Mouse (Mus musculus) forebrain, embryonic 13.5 days (tissue): ENCODE measurements at regions not wholly inside any gene's neighbourhood (a gene's known extent, or its start where the extent isn't known, plus 50 kb on each side); places are given as distances from the start of the nearest gene placed in this dataset.

Source experiments
- ATAC-seq: fragments of 200-750 bp; cut with Nextera tagmentation; 2 replicates; pipeline ENCODE4 v1.8.0; 2017
- H3K27ac ChIP-seq: fragments of 300-500 bp; sonication (generic); 2 replicates; pipeline ENCODE4 v1.5.1; 2015; ENCODE audit warnings: inconsistent platforms, mild to moderate bottlenecking, moderate library complexity
- H3K27me3 ChIP-seq: fragments of 300-500 bp; sonication (generic); 2 replicates; pipeline ENCODE4 v1.6.1; 2015; ENCODE audit warnings: mild to moderate bottlenecking, inconsistent platforms
- H3K36me3 ChIP-seq: fragments of 300-500 bp; sonication (generic); 2 replicates; pipeline ENCODE4 v1.6.1; 2015; ENCODE audit warnings: mild to moderate bottlenecking, inconsistent platforms; ENCODE audit not compliant: poor library complexity, severe bottlenecking
- H3K4me1 ChIP-seq: fragments of 300-500 bp; sonication (generic); 2 replicates; pipeline ENCODE4 v1.6.1; 2015; ENCODE audit warnings: inconsistent platforms
- H3K4me2 ChIP-seq: fragments of 300-500 bp; sonication (generic); 2 replicates; pipeline ENCODE4 v1.6.1; 2015; ENCODE audit warnings: inconsistent platforms, mild to moderate bottlenecking, moderate library complexity
- H3K4me3 ChIP-seq: fragments of 300-500 bp; sonication (generic); 2 replicates; pipeline ENCODE4 v1.5.1; 2015; ENCODE audit warnings: mild to moderate bottlenecking, inconsistent platforms
- H3K9ac ChIP-seq: fragments of 300-500 bp; sonication (generic); 2 replicates; pipeline ENCODE4 v1.6.1; 2015; ENCODE audit warnings: mild to moderate bottlenecking, inconsistent platforms
- H3K9me3 ChIP-seq: fragments of 300-500 bp; sonication (generic); replicated peaks from 2 replicates; pipeline ENCODE4 v1.6.1; 2016; ENCODE audit warnings: inconsistent platforms
- WGBS: fragments of 180-500 bp; shearing (Covaris S2); methylation state at CpG from one replicate; pipeline ENCODE4 v1.1.7; 2015; 5-methylcytosine and 5-hydroxymethylcytosine counted together

DNA sequence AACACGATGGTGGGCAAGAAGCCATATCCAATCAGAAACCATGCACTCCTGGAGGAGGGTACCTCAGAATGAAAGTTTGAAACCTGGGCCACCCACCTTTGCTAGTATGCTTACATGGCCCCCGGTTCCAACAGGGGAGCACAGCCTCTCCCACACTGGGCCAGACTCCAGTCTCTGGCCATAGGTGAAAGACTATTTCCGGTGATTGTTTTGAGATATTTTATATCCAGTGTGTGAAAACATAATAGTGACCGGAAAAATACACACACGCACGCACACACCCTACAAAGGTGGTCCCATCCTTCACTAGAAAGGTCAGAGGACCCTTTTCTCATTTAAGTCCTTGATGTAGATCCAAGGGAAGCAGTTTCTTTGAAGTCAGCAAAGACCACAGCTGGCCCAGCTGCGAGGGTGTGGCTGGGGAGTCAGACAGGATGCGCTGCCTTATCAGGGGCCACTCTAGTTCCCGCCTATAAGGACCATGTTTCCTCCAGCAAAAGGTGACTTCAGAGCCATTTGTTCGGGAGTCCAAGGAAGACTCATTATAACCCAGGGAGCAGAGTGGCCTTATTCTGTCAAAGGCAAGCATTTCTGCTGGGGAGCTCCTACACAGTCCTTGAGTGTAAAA lies 206.0 kb downstream of the Zfp36l1 start:
- ATAC-seq = no peak
- H3K27ac ChIP-seq = 0 out of 2 replicates have a peak overlapping the region, but pooled peaks have one; percentile 3

GRCm38 (mm10) chr12:79905828-79906737 lies 206.7 kb downstream of the Zfp36l1 start:
- no peak overlapping the region for H3K9ac ChIP-seq
- no peaks in the 10 kb centered on the region for H3K36me3 ChIP-seq
- no peak overlapping the region for H3K4me3 ChIP-seq
- H3K27me3 ChIP-seq = no peaks in the 10 kb centered on the region
- peaks cover 43% of the 10 kb centered on the region for H3K4me1 ChIP-seq
- H3K4me2 ChIP-seq = no peak overlapping the region
- 62% methylated on average over 10 of the region's 10 CpGs for WGBS
- no peak for ATAC-seq
- peak overlapping the region; percentile 48; the same call in 1 of the 2 replicates for H3K27ac ChIP-seq
- no peaks in the 10 kb centered on the region for H3K9me3 ChIP-seq

More for the DNA sequence above, 206.0 kb downstream of the Zfp36l1 start:
- H3K4me2 ChIP-seq = no peak overlapping the region
- 89% methylated on average over 10 of the region's 10 CpGs for WGBS
- no peaks in the 10 kb centered on the region for H3K36me3 ChIP-seq
- no peak overlapping the region for H3K4me3 ChIP-seq
- no peak overlapping the region for H3K9ac ChIP-seq
- no peaks in the 10 kb centered on the region for H3K9me3 ChIP-seq
- no peaks in the 10 kb centered on the region for H3K27me3 ChIP-seq
- H3K4me1 ChIP-seq = peaks cover 51% of the 10 kb centered on the region

- peaks cover 33% of the 10 kb centered on the region for H3K4me1 ChIP-seq
- H3K9me3 ChIP-seq = no peaks in the 10 kb centered on the region
- H3K4me2 ChIP-seq = no peak overlapping the region
- H3K4me3 ChIP-seq = no peak overlapping the region
- no peaks in the 10 kb centered on the region for H3K36me3 ChIP-seq
- H3K9ac ChIP-seq = no peak overlapping the region
- peak overlapping the region; percentile 48 for H3K27ac ChIP-seq
- no peak for ATAC-seq
- 66% methylated on average over 2 of the region's 2 CpGs for WGBS
- no peaks in the 10 kb centered on the region for H3K27me3 ChIP-seq
Measured at GRCm38 (mm10) chr12:79904913-79905549, 207.8 kb downstream of the Zfp36l1 start.

DNA sequence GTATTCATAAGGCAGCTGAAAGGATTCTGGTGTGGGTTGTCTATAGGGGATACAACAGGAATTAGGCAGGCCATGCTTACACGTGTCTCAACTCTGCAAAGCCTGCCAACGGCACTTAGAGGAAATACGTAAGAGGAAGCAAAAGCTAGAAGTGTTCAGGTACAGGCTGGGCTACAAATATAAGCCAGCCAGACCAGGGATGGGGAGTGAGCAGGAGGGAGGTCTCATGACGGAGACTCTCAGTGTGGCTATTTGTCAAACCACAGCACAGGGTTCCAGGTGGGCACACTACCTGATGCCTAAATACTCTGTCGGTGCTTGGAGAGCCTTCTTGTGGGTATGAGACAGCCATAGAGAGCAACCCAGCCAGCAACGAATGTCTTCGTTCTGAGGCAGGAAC lies 210.1 kb downstream of the Zfp36l1 start:
- no peaks in the 10 kb centered on the region for H3K36me3 ChIP-seq
- peaks cover 42% of the 10 kb centered on the region for H3K4me1 ChIP-seq
- 0 out of 2 replicates have a peak, but pooled peaks cover 2% of the 10 kb centered on the region for H3K9me3 ChIP-seq
- no peak overlapping the region for H3K4me2 ChIP-seq
- no peak for ATAC-seq
- 78% methylated on average over 7 of the region's 7 CpGs for WGBS
- H3K27ac ChIP-seq = no peak overlapping the region; the same call in 1 of the 2 replicates
- H3K9ac ChIP-seq = no peak overlapping the region
- no peaks in the 10 kb centered on the region for H3K27me3 ChIP-seq
- H3K4me3 ChIP-seq = no peak overlapping the region

DNA sequence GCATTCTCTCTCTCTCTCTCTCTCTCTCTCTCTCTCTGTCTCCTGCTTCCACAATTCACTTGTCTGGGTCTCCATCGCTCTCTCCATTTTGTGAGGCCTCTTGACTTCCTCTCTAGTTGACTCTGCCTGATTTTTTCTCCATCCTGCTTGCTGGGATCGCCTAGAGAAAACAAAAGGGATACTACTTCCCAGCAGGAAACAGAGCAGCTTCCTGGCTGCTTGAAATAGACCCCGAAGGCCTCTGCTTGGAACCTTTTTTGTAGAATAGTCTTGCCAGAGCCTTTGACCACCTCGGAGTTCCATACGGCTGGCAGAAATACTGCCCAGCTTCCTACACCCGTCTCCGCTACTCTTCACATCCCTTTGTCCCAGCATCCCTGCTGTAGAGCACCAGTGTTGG lies 210.7 kb downstream of the Zfp36l1 start:
- Histone ChIP-seq H3K27me3 (no peaks in the 10 kb centered on the region; the same call in 1 of the 2 replicates), H3K9me3 (0 out of 2 replicates have a peak, but pooled peaks cover 2% of the 10 kb centered on the region), H3K4me1 (peaks cover 39% of the 10 kb centered on the region), H3K36me3 (no peaks in the 10 kb centered on the region), H3K9ac (no peak overlapping the region), H3K4me2 (no peak overlapping the region), H3K4me3 (no peak overlapping the region), H3K27ac (no peak overlapping the region; the same call in 1 of the 2 replicates)
- 49% methylated on average over 7 of the region's 7 CpGs for WGBS
- no peak for ATAC-seq

- WGBS = 14% methylated on average over 12 of the region's 12 CpGs
- Histone ChIP-seq H3K27me3 (no peaks in the 10 kb centered on the region; the same call in 1 of the 2 replicates), H3K9me3 (0 out of 2 replicates have a peak, but pooled peaks cover 2% of the 10 kb centered on the region), H3K4me1 (peaks cover 44% of the 10 kb centered on the region), H3K36me3 (no peaks in the 10 kb centered on the region), H3K4me3 (no peak overlapping the region), H3K27ac (peak overlapping the region; percentile 3; the same call in 1 of the 2 replicates), H3K9ac (no peak overlapping the region), H3K4me2 (no peak overlapping the region)
- no peak for ATAC-seq
Measured at GRCm38 (mm10) chr12:79898198-79898930, 214.4 kb downstream of the Zfp36l1 start.

DNA sequence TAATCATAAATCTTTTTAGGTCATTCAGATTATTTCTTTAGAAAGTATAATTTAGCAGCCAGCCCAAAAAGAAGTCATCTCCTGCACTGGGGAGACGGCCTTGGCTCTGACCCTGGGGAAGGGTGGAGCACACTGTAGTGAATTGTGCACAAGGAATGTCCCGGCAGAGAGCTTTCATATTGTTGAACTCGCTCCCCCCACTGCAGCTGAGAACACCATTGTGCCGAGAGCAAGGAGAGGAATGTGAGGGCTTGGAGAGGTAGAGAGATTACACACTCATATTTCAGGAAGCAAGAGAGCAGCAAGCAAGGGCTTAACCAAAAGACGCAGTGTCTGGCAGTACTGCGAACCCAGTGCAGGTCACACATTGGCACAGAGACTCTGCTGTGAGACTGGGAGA lies 216.8 kb downstream of the Zfp36l1 start:
- H3K4me2 ChIP-seq = peak overlapping the region; percentile 1; the same call in 1 of the 2 replicates
- ATAC-seq = no peak
- H3K4me1 ChIP-seq = peaks cover 34% of the 10 kb centered on the region
- H3K27me3 ChIP-seq = no peaks in the 10 kb centered on the region; the same call in 1 of the 2 replicates
- H3K36me3 ChIP-seq = no peaks in the 10 kb centered on the region
- H3K9ac ChIP-seq = no peak overlapping the region
- H3K4me3 ChIP-seq = no peak overlapping the region
- 0 out of 2 replicates have a peak, but pooled peaks cover 2% of the 10 kb centered on the region for H3K9me3 ChIP-seq
- H3K27ac ChIP-seq = peak overlapping the region; percentile 51
- WGBS = 16% methylated on average over 6 of the region's 6 CpGs

DNA sequence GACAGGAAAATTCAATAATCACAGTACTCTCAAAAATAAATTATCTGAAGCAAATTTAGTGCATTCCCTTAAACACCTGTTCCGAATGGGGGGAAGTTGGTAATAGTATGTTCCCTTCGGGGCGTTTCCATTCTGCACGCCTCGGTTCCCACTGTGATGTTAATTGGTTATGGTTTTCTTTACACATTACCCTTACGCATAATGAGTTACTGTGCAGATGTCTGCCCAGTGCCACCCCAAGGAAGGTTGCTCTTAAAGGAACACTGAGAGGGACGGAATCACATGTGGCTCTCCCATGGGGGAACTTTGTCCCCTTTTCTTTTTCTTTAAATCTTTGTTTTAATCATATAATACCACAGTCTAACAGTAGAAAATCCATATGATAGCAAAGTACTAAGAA lies 217.5 kb downstream of the Zfp36l1 start:
- peak; percentile 71 for ATAC-seq
- H3K4me1 ChIP-seq = peaks cover 38% of the 10 kb centered on the region

DNA sequence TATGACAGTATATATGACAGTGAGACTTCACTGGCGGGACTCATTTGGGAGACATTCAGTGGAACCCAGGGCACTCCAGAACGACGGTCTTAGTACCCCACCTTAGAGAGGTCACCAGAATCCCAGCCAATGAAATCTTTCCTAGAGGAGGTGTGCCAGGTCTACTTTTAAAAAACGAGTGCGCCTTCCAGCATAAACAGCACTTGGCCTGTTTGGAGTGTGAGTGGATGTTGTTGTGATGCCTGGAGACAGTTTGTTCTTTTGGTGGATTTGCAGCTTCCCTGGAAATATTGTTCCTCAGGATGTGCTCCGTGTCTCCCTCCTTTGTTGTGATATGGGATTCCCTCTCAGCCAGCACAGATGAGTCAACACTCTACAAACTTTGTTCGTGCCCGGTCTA lies 219.9 kb downstream of the Zfp36l1 start:
- Histone ChIP-seq H3K36me3 (no peaks in the 10 kb centered on the region), H3K9ac (no peak overlapping the region), H3K27me3 (no peaks in the 10 kb centered on the region; the same call in 1 of the 2 replicates), H3K4me2 (no peak overlapping the region), H3K27ac (no peak overlapping the region), H3K4me3 (no peak overlapping the region), H3K4me1 (peaks cover 30% of the 10 kb centered on the region), H3K9me3 (no peaks in the 10 kb centered on the region)
- WGBS = 91% methylated on average over 8 of the region's 8 CpGs
- no peak for ATAC-seq

More for the DNA sequence above, 217.5 kb downstream of the Zfp36l1 start:
- Histone ChIP-seq H3K4me3 (no peak overlapping the region), H3K4me2 (peak overlapping the region; percentile 3; the same call in 1 of the 2 replicates), H3K36me3 (no peaks in the 10 kb centered on the region), H3K9ac (no peak overlapping the region), H3K9me3 (0 out of 2 replicates have a peak, but pooled peaks cover 2% of the 10 kb centered on the region), H3K27me3 (no peaks in the 10 kb centered on the region; the same call in 1 of the 2 replicates), H3K27ac (no peak overlapping the region)
- 3% methylated on average over 7 of the region's 7 CpGs for WGBS

DNA sequence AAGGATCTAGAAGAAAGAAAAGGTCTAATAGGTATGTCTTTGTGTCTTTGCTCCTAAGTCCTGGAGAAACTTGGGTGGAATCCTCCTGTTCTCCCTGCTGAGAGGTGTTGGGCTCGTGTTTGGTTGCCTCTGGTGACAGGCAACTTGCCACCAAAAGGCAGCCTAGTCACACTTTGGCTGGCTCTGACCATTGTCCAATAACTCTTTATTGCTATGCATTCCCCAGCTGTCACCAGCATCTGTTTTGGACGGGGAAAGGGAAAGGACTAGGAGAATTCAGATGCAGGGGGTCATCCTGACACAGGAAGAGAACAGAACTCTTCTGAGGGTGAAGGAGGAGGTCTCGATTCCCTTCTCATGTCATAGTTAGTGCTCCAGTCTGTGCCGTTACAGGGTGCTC lies 220.9 kb downstream of the Zfp36l1 start:
- Histone ChIP-seq H3K36me3 (no peaks in the 10 kb centered on the region), H3K27me3 (no peaks in the 10 kb centered on the region), H3K27ac (no peak overlapping the region), H3K4me2 (no peak overlapping the region), H3K9me3 (no peaks in the 10 kb centered on the region), H3K9ac (no peak overlapping the region), H3K4me3 (no peak overlapping the region), H3K4me1 (peaks cover 38% of the 10 kb centered on the region)
- ATAC-seq = no peak
- 84% methylated on average over 4 of the region's 4 CpGs for WGBS

- ATAC-seq = no peak
- H3K9me3 ChIP-seq = no peaks in the 10 kb centered on the region
- WGBS = 32% methylated on average over 4 of the region's 4 CpGs
Measured at GRCm38 (mm10) chr12:79890887-79891286, 221.9 kb downstream of the Zfp36l1 start.

More at GRCm38 (mm10) chr12:79890887-79891286, 221.9 kb downstream of the Zfp36l1 start:
- Histone ChIP-seq H3K4me1 (peaks cover 33% of the 10 kb centered on the region), H3K9ac (no peak overlapping the region), H3K27ac (no peak overlapping the region), H3K27me3 (no peaks in the 10 kb centered on the region), H3K4me2 (no peak overlapping the region), H3K4me3 (no peak overlapping the region), H3K36me3 (no peaks in the 10 kb centered on the region)
